Mouse (Mus musculus): Measurements from ENCODE around the gene Lama5. TPM values are rescaled to one million over a fixed set of nuclear protein-coding genes. Genes with fewer than 3 reads are reported as not detected.

Lama5 gene
- total RNA-seq, 1 experiment from 2014 or later = 0.20 TPM

- no peak for ATAC-seq (replicated peaks in 1 of 2; ENCODE audit: insufficient read depth in 1 of 2, low FRiP score in 2 of 2, low TSS enrichment in 1 of 2, low read depth in 1 of 2, poor library complexity in 2 of 2, severe bottlenecking in 2 of 2)
These were observed 10.6 kb downstream of the Lama5 start for GRCm38 (mm10) chr2:180215011-180215461.

DNA sequence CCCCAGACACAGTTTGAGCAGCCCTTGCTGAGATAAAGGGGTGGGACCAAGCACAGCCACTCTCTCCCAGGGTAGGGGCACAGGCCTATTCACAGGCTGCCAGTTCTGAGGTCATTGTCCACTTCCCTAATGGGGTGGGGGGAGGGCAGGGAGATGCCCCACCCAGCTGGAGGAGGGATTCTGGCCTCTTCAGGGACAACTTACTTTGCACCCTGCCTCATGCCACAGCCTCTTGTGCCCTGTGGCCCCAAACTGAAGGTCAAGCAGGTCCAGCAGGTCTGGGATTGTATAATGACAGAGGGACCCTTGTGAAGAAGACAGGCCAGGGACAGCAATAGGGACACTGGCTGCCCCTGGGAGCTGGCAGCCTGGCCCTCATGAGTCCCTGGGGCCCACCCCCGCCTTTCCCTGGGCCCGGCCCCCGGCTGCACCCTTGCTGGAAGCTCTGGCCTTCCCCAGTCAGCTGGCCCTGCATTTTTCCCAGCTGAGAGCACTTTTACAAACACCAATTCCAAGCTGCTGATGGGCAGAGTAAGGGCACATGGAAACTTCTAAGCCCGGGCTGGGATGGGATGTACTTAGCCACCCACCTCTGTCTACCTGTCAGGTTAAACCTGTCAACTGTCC, 11.2 kb downstream of the Lama5 start:
- ATAC-seq (replicated peaks in 1 of 2; ENCODE audit: insufficient read depth in 1 of 2, low FRiP score in 2 of 2, low TSS enrichment in 1 of 2, low read depth in 1 of 2, poor library complexity in 2 of 2, severe bottlenecking in 2 of 2) = no peak

GRCm38 (mm10) chr2:180212255-180212654, 13.4 kb downstream of the Lama5 start:
- no peak for ATAC-seq (replicated peaks in 1 of 2; ENCODE audit: insufficient read depth in 1 of 2, low FRiP score in 2 of 2, low TSS enrichment in 1 of 2, low read depth in 1 of 2, poor library complexity in 2 of 2, severe bottlenecking in 2 of 2)

- no peak for ATAC-seq (replicated peaks in 1 of 2; ENCODE audit: insufficient read depth in 1 of 2, low FRiP score in 2 of 2, low TSS enrichment in 1 of 2, low read depth in 1 of 2, poor library complexity in 2 of 2, severe bottlenecking in 2 of 2)
These were observed 16.7 kb downstream of the Lama5 start for GRCm38 (mm10) chr2:180208976-180209375.

GRCm38 (mm10) chr2:180207840-180208239, 17.8 kb downstream of the Lama5 start:
- no peak; a peak in 1 of 4 replicates for ATAC-seq (replicated peaks in 1 of 2; ENCODE audit: insufficient read depth in 1 of 2, low FRiP score in 2 of 2, low TSS enrichment in 1 of 2, low read depth in 1 of 2, poor library complexity in 2 of 2, severe bottlenecking in 2 of 2)

- no peak for ATAC-seq (replicated peaks in 1 of 2; ENCODE audit: insufficient read depth in 1 of 2, low FRiP score in 2 of 2, low TSS enrichment in 1 of 2, low read depth in 1 of 2, poor library complexity in 2 of 2, severe bottlenecking in 2 of 2)
These were observed 19.7 kb downstream of the Lama5 start for GRCm38 (mm10) chr2:180205956-180206280.

DNA sequence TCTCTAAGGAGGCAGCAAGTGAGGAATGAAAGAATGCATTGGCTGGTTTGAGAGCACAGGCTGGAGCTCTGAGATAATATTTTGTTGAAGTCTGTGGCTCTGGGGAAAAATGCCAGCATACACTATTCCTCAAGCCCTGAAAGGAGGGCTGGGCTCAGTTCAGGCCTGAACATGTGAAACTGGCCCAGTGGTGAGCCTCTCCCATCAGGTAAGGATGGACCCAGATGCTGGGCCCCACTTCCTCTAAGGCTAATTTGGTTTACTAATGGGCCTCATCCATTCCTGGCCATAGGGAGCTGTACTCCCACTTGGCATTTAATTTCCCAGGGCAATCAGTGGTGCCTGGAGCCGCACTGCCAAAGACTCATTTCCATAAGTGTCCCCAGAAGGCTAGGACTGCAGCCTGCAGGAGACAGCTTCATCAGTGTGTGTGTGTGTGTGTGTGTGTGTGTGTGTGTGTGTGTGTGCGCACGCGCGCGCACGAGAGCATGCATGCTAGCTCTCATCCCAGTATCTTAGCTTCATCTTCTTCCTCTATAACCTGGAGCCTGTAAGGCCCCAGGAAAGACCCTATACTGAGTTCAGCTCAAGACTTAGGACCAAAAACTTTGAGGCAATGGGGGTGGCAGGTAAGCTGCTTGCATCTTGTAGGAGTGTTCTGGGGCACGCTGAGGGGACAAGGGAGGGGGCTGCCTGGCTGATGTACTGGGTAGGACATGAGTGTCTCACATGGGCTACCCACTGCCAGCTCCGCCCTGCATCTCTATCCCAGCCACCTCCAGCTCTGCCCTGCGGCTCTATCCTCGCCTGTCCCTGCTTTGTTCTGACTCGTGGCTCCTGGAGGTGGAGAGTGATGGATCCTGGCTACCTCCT, 20.3 kb downstream of the Lama5 start:
- ATAC-seq (replicated peaks in 1 of 2; ENCODE audit: insufficient read depth in 1 of 2, low FRiP score in 2 of 2, low TSS enrichment in 1 of 2, low read depth in 1 of 2, poor library complexity in 2 of 2, severe bottlenecking in 2 of 2) = no peak

DNA sequence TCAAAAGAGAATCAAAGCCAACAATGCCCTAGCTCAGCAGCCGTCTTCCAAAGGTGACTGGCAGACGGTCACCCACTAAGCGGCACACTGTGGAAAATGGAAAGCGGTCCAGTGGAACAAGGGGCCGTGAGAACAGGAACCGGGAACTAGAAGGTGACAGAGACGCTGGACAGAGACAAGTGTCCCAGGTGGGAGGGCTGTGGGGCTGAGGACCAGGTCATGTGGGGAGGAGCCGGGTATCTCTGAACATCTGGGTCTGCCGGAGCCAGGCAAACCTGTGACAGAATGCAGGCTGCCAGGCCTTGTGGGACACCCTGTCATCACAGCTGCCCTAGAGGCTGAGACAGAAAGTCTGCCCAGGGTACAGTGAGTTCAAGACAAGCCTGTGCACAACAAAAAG, 21.2 kb downstream of the Lama5 start:
- ATAC-seq (replicated peaks in 1 of 2; ENCODE audit: insufficient read depth in 1 of 2, low FRiP score in 2 of 2, low TSS enrichment in 1 of 2, low read depth in 1 of 2, poor library complexity in 2 of 2, severe bottlenecking in 2 of 2) = no peak

DNA sequence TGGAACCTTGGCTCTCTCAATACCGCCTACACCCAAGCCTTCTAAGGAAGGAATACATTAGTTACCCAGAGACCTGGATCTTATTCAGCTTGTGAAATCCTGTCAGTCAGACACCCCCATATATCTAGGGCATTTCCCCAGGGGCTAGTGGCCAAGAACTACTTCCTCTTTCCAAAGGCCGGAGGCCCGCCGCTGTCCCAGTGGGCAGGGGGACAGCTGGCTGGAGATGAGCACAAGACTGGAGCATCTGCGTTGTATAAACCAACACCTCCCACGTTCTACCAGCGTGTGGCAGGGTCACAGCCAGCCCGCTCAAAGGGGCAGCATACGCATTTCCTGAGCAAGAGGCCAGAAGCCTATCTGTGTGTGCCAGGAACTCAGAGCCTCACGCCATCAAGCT, 22.9 kb downstream of the Lama5 start:
- peak; percentile 42 to 65 for ATAC-seq (replicated peaks in 1 of 2; ENCODE audit: insufficient read depth in 1 of 2, low FRiP score in 2 of 2, low TSS enrichment in 1 of 2, low read depth in 1 of 2, poor library complexity in 2 of 2, severe bottlenecking in 2 of 2)

- 0 out of 4 replicates have a peak, but pooled peaks of 1 of the 2 experiments have one; percentile 6 for ATAC-seq (replicated peaks in 1 of 2; ENCODE audit: insufficient read depth in 1 of 2, low FRiP score in 2 of 2, low TSS enrichment in 1 of 2, low read depth in 1 of 2, poor library complexity in 2 of 2, severe bottlenecking in 2 of 2)
These were observed 23.4 kb downstream of the Lama5 start for GRCm38 (mm10) chr2:180202263-180202662.

- no peak for ATAC-seq (replicated peaks in 1 of 2; ENCODE audit: insufficient read depth in 1 of 2, low FRiP score in 2 of 2, low TSS enrichment in 1 of 2, low read depth in 1 of 2, poor library complexity in 2 of 2, severe bottlenecking in 2 of 2)
These were observed 24.4 kb downstream of the Lama5 start for GRCm38 (mm10) chr2:180201303-180201702.

DNA sequence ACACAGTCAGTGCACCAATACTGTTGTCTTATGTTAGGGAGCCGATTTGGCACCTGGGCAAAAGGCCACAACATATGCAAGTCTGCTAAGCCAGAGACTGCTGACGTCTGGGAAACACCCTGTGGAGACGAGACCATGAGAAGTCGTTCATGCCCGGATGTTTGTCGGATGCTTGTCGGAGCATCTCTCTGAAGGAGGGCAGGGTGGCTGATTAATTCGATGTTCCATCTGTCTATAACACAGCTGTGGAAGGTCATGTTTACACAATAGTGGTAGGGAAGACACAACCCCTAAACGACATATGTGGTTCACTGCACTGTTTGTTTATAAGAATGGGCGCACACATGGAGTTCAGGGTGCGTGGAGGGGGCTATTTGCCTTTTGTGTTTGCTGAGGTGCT, 25.0 kb downstream of the Lama5 start:
- no peak for ATAC-seq (replicated peaks in 1 of 2; ENCODE audit: insufficient read depth in 1 of 2, low FRiP score in 2 of 2, low TSS enrichment in 1 of 2, low read depth in 1 of 2, poor library complexity in 2 of 2, severe bottlenecking in 2 of 2)

GRCm38 (mm10) chr2:180198782-180199181, 26.9 kb downstream of the Lama5 start:
- no peak for ATAC-seq (replicated peaks in 1 of 2; ENCODE audit: insufficient read depth in 1 of 2, low FRiP score in 2 of 2, low TSS enrichment in 1 of 2, low read depth in 1 of 2, poor library complexity in 2 of 2, severe bottlenecking in 2 of 2)

DNA sequence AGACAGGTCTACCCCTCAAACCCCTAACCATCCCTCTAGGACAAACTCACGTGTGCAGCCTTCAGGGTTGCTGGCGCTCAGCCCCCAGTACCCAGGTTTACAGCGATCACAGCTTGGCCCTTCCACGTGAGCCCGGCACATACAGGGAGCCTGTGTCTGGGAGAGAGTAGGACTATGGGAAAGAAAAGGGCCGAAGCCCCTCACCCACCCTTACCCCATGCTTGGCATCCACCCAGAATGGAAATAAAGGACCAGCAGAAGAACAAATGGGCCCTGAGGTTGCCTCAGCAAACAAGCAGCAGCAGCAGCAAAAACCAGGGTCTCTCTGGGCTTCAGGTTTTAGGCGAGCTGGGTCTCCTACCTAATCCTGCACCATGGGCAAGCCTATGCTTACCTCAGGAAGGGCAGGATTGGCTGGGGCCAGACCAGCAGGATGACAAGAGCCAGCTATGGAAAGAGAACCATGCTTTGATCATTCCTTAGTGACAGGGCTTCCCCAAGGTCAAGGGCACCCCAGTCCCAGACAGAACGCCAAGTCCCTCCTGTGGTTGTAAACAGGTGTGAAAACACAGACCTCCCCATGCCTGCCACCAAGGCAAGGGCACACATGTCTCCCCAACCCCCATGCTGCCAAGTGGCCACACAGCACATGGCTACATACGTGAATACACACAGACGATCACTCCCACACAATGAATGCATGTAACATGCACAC, 28.2 kb downstream of the Lama5 start:
- no peak for ATAC-seq (replicated peaks in 1 of 2; ENCODE audit: insufficient read depth in 1 of 2, low FRiP score in 2 of 2, low TSS enrichment in 1 of 2, low read depth in 1 of 2, poor library complexity in 2 of 2, severe bottlenecking in 2 of 2)

DNA sequence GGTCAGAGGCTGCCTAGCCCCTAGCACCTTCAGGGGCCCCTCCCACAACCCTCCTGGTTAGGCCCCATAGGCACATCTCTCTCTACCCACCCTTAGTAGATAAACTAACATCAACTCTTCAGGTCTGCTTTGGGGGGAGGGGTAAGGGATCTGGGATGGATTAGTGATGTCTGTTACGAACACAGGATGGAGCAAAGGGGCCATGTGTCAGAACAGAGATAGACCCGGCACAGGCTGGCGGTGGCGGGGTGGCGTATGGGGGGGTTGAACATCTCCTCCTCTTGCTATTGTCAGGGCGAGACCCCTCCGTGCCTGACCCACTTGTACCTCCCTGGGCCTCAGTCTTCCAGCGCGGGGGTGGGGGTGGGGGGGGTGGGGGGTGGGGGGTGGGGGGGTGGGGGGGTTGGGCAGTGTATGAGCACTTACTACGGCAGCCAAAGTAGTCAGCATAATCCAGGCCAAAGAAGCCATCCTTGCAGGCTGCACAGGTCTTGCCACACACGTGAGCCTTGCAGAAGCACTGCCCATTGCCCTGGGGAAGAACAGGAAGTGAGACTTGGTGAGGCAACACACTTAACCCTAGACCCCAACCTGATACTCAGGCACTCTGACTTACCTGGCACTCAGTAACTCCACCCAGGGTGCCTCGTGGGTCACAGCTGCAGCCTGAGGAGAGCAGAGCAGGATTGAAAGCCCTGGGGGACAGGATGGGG, 28.9 kb downstream of the Lama5 start:
- ATAC-seq (replicated peaks in 1 of 2; ENCODE audit: insufficient read depth in 1 of 2, low FRiP score in 2 of 2, low TSS enrichment in 1 of 2, low read depth in 1 of 2, poor library complexity in 2 of 2, severe bottlenecking in 2 of 2) = peak; percentile 20 to 26; a peak in 1 of 4 replicates

DNA sequence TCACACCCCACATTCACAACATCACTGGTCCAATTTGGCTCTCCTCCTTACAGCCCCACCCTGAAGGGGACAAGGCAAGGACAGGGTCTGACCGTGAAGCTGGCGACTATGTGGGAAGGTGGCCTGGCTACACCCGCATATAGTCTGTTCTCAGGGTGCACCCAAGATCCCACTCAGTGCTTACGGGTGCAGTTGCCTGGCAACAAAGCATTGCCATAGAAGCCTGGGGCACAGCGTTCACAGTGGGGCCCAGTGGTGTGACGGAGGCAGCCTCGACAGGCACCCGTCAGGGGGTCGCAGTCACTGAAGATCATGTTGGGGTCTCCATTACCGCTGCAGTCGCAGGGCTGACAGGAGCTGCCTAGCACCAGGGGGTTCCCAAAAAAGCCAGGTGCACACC, 38.3 kb downstream of the Lama5 start:
- ATAC-seq (replicated peaks in 1 of 2; ENCODE audit: insufficient read depth in 1 of 2, low FRiP score in 2 of 2, low TSS enrichment in 1 of 2, low read depth in 1 of 2, poor library complexity in 2 of 2, severe bottlenecking in 2 of 2) = no peak

DNA sequence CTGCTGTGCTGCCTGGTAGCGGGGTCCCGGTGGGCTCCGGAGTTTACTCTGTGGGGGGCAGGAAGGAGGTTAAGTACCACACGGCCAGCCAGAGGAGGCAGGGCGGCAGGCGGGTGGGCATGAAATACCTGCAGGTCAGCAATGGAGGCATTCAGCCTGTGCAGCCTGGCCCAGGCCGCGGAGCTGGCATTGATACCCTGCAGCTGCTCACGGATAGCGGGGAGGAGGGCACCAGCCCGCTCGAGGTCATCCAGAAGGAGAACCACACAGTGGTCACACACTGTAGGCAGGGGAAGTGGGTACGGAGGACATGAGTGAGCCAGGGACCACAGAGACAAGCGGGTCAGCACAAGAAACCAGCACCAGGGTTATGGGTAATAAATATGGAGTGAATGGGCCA, 40.0 kb downstream of the Lama5 start:
- ATAC-seq (replicated peaks in 1 of 2; ENCODE audit: insufficient read depth in 1 of 2, low FRiP score in 2 of 2, low TSS enrichment in 1 of 2, low read depth in 1 of 2, poor library complexity in 2 of 2, severe bottlenecking in 2 of 2) = no peak

DNA sequence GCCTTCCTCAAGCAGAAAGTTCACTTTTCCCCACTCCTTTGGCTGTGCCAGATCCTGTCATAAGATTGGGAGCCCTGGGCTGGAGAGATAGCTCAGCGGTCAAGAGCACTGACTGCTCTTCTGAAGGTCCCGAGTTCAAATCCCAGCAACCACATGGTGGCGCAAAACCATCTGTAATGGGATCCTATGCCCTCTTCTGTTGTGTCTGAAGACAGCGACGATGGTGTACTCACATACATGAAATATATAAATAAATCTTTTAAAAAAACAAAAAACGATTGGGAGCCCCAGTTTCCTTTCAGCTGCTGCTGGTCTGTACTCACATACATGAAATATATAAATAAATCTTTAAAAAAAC, 40.9 kb downstream of the Lama5 start:
- no peak for ATAC-seq (replicated peaks in 1 of 2; ENCODE audit: insufficient read depth in 1 of 2, low FRiP score in 2 of 2, low TSS enrichment in 1 of 2, low read depth in 1 of 2, poor library complexity in 2 of 2, severe bottlenecking in 2 of 2)
